Mouse (Mus musculus) gastrocnemius, postnatal 4 days (tissue): Measurements from ENCODE around the gene Shisa7. TPM values are rescaled to one million over a fixed set of nuclear protein-coding genes. Genes with fewer than 3 reads are reported as not detected.
"Not testable (repeated sequence)": the region's sequence is repeated elsewhere in the genome, so short reads cannot be mapped to it uniquely, and the experiment has no call there.

Experiments
- DNase-seq, 2 experiments: peaks; one replicate each; pipeline ENCODE4 v3.0.0; 2021 to 2022; ENCODE audit warnings: low spot score in 2 of 2, mixed read lengths in 2 of 2
- long read RNA-seq, 2 experiments: library from polyadenylated mRNA; stranded (forward); transcript quantifications; one replicate each; pipeline ENCODE4 v2.0.0; 2021
- total RNA-seq, 2 experiments: library from RNA; stranded (reverse); gene quantifications; 2 replicates each; pipeline ENCODE4 v1.2.3; 2021

The Shisa7 gene
- under 1 TPM in 1 of 2 experiments, not detected in 1; 0.05 TPM for total RNA-seq
- long read RNA-seq, experiment 1 = 0 reads
- long read RNA-seq, experiment 2 = 0 reads

GRCm38 (mm10) chr7:4844245-4844916, at the start of gene Shisa7:
Gene Shisa7, minus strand, starts transcription at chr7:4844696.
- no peak for DNase-seq

GRCm38 (mm10) chr7:4886680-4887079, 42.2 kb upstream of the Shisa7 start:
- no peak for DNase-seq

- DNase-seq = not testable (repeated sequence)
Observed at GRCm38 (mm10) chr7:4879036-4879435, 34.5 kb upstream of the Shisa7 start.

GRCm38 (mm10) chr7:4878186-4878585, 33.7 kb upstream of the Shisa7 start:
- DNase-seq = no peak

GRCm38 (mm10) chr7:4877226-4877625, 32.7 kb upstream of the Shisa7 start:
- DNase-seq = no peak

- peak; percentile 70 to 83 for DNase-seq
Observed at GRCm38 (mm10) chr7:4876753-4877221, 32.3 kb upstream of the Shisa7 start, which contains the start of gene Isoc2a. Gene Isoc2a, plus strand, starts transcription at chr7:4877153.

- DNase-seq = no peak
Observed at GRCm38 (mm10) chr7:4870133-4870532, 25.6 kb upstream of the Shisa7 start, which contains the start of gene Isoc2b. Gene Isoc2b, minus strand, starts transcription at chr7:4870258.

GRCm38 (mm10) chr7:4866631-4867180, 22.2 kb upstream of the Shisa7 start:
- no peak for DNase-seq

GRCm38 (mm10) chr7:4865579-4866493, 21.3 kb upstream of the Shisa7 start:
- DNase-seq = peak; percentile 88 to 95

GRCm38 (mm10) chr7:4865090-4865489, 20.6 kb upstream of the Shisa7 start:
- DNase-seq = no peak

GRCm38 (mm10) chr7:4864130-4864845, 19.8 kb upstream of the Shisa7 start:
- no peak for DNase-seq

GRCm38 (mm10) chr7:4863541-4864080, 19.1 kb upstream of the Shisa7 start:
- no peak for DNase-seq

GRCm38 (mm10) chr7:4863041-4863440, 18.5 kb upstream of the Shisa7 start:
- DNase-seq = peak in 1 of 2 experiments; percentile 53

- not testable (repeated sequence) for DNase-seq
Observed at GRCm38 (mm10) chr7:4860926-4861325, 16.4 kb upstream of the Shisa7 start.

GRCm38 (mm10) chr7:4859418-4859978, 15.0 kb upstream of the Shisa7 start:
- DNase-seq = no peak

- no peak for DNase-seq
Observed at GRCm38 (mm10) chr7:4857321-4857720, 12.8 kb upstream of the Shisa7 start.

- DNase-seq = no peak
Observed at GRCm38 (mm10) chr7:4856508-4856907, 12.0 kb upstream of the Shisa7 start.

GRCm38 (mm10) chr7:4853613-4854012, 9.1 kb upstream of the Shisa7 start:
- DNase-seq = no peak

GRCm38 (mm10) chr7:4851315-4851688, 6.8 kb upstream of the Shisa7 start:
- DNase-seq = no peak

GRCm38 (mm10) chr7:4850621-4851314, 6.3 kb upstream of the Shisa7 start:
- no peak for DNase-seq
